Mouse (Mus musculus): ENCODE results near the gene Noto.

DNA sequence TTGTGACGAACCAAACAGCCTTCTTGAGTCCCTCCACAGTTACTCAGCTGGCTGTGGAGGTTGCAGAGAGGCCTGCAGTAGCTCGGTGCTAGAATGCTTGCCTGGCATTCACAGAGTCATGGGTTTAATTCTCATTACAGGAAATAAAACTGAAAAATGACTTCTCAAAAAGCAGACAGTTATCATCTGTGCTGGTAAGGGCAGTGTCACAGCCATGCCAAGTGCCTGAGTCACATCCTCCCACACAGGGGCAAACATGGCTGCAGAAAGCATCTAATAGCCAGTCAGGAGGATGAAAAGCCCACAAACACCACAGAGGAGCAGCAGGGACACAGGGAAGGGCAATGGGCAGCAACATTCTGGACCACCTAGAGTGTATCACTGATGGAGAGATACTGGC is 40.9 kb upstream of the Noto start:
- TF ChIP-seq CTCF (IDR thresholded peaks at IDR 0.05; ENCODE audit: extremely low read depth, insufficient read depth, insufficient read length, insufficient replicate concordance) (no peak), POLR2A (IDR thresholded peaks at IDR 0.05; ENCODE audit: low read depth, low read length) (no peak)

Measured in spleen, adult 2 months (tissue).